Mouse (Mus musculus) limb, embryonic 12.5 days (tissue): Measurements from ENCODE around the gene Rnf214. TPM values are rescaled to one million over a fixed set of nuclear protein-coding genes. Genes with fewer than 3 reads are reported as not detected.
"Not testable (repeated sequence)": the region's sequence is repeated elsewhere in the genome, so short reads cannot be mapped to it uniquely, and the experiment has no call there.

ENCODE experiments used
- ATAC-seq: fragments of 200-750 bp; cut with Nextera tagmentation; 2 replicates; pipeline ENCODE4 v1.8.0; 2017; ENCODE audit warnings: low read depth, moderate TSS enrichment; ENCODE audit not compliant: insufficient number of reproducible peaks, insufficient read depth, low FRiP score, low TSS enrichment
- H3K27ac ChIP-seq: fragments of 300-500 bp; sonication (generic); 2 replicates; pipeline ENCODE4 v1.5.1; 2016; ENCODE audit warnings: mild to moderate bottlenecking, moderate library complexity
- H3K27me3 ChIP-seq: fragments of 300-500 bp; sonication (generic); 2 replicates; pipeline ENCODE4 v1.6.1; 2016; ENCODE audit warnings: mild to moderate bottlenecking, moderate library complexity
- H3K36me3 ChIP-seq: fragments of 300-500 bp; sonication (generic); 2 replicates; pipeline ENCODE4 v1.6.1; 2016; ENCODE audit warnings: mild to moderate bottlenecking, moderate library complexity
- H3K4me1 ChIP-seq: fragments of 300-500 bp; sonication (generic); replicated peaks from 2 replicates; pipeline ENCODE4 v1.6.1; 2016
- H3K4me2 ChIP-seq: fragments of 300-500 bp; sonication (generic); 2 replicates; pipeline ENCODE4 v1.6.1; 2016; ENCODE audit warnings: mild to moderate bottlenecking, moderate library complexity
- H3K4me3 ChIP-seq: fragments of 300-500 bp; sonication (generic); replicated peaks from 2 replicates; pipeline ENCODE4 v1.5.1; 2016; ENCODE audit warnings: mild to moderate bottlenecking
- H3K9ac ChIP-seq: fragments of 300-500 bp; sonication (generic); replicated peaks from 2 replicates; pipeline ENCODE4 v1.6.1; 2016; ENCODE audit warnings: mild to moderate bottlenecking, moderate library complexity
- H3K9me3 ChIP-seq: fragments of 300-500 bp; sonication (generic); 2 replicates; pipeline ENCODE4 v1.6.1; 2016; ENCODE audit warnings: mild to moderate bottlenecking, moderate library complexity
- WGBS: fragments of 180-500 bp; shearing (Covaris S2); methylation state at CpG from one replicate; pipeline ENCODE4 v1.1.7; 2016; 5-methylcytosine and 5-hydroxymethylcytosine counted together
- polyA plus RNA-seq: library from polyadenylated mRNA; unstranded; fragments of >200 nt; fragmentation: Nextera tagmentation; extraction: Ambion mirVana; gene quantifications from 2 replicates; pipeline ENCODE4 v1.2.1, GENCODE M21; 2016

Rnf214 gene
- polyA plus RNA-seq, 1 experiment from 2014 or later, result 57.9 TPM

DNA sequence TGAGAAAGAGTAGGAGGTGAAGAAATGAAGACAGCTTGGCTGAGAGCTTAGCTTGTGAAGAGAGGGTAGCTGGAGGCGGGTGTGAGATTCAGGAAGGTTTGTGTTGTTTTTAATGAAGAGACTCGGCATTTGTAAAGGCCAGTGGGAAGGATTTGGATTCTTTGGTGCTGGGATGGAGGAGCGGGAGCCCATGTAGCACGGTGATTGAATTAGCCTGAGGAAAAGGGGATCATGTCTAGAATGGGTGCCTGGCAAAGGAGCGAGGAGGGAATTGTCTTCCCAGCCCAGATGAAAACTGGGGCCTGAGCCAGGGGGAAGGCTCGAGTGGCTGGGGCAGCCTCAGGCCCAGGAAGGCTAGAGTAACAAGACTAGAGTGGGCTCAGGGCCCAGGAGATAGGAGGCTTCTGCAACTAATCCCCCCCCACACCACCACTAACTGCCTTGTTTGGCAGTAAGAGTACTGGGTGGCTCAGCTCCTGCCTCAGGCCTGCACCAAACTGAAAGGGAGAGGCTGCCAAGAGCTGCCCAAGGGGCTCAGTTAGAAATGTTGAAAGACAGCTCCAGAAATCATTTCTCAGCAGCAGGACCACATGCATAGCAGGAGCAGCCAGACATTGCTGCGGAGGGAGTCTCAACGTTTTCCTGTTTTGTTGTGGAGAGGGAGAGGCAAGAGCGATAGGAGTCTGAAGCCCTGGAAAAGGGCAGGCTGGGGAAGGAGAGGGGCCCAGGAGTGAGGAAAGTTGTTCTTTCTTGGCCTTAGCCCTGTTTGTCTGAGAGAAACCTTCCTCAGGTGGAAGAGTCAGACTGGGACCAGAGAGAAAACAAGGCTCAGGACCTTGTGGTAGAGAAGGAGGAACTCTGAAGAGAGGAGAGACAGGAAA is 56.9 kb downstream of the Rnf214 start:
- peaks cover 19% of the 10 kb centered on the region for H3K36me3 ChIP-seq
- 0 out of 2 replicates have a peak overlapping the region, but pooled peaks have one; percentile 19 for H3K27ac ChIP-seq
- no peak overlapping the region for H3K4me3 ChIP-seq
- no peaks in the 10 kb centered on the region for H3K4me1 ChIP-seq
- no peaks in the 10 kb centered on the region for H3K27me3 ChIP-seq
- no peak overlapping the region for H3K4me2 ChIP-seq
- no peak for ATAC-seq
- H3K9me3 ChIP-seq, result no peaks in the 10 kb centered on the region
- 0 out of 2 replicates have a peak overlapping the region, but pooled peaks have one; percentile 9 for H3K9ac ChIP-seq
- 73% methylated on average over 9 of the region's 9 CpGs for WGBS

DNA sequence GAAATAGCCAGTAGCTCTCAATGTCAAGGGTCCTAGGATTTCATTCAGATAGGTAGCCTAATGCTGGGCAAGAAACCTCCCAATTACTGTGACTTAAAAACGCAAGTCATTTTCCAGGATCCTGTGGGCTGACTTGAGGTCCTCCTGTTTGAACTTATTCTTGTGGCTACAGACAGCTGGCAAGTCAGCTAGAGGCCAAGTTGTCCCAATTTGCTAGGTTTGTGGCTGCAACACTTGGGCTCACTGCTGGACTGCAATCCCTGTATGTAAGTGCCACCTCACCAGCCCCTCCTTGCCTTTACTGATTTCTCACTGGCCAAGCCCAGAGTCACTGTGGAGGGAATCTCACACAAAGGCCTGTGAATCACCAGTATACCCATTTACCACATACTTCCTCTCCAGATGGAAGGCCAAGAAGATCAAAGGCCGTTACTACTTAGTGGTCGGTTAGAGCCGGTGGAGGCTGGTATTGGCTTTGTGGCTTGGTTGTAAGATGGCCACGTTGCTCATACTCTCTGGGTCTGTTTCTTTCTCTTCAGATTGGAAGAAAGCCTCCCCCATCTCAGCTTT is 59.7 kb downstream of the Rnf214 start:
- Histone ChIP-seq H3K36me3 (no peaks in the 10 kb centered on the region), H3K9me3 (no peaks in the 10 kb centered on the region), H3K4me3 (no peak overlapping the region), H3K4me2 (no peak overlapping the region), H3K27ac (no peak overlapping the region), H3K4me1 (no peaks in the 10 kb centered on the region), H3K27me3 (no peaks in the 10 kb centered on the region), H3K9ac (no peak overlapping the region)
- ATAC-seq, result no peak
- WGBS, result 73% methylated on average over 5 of the region's 5 CpGs

DNA sequence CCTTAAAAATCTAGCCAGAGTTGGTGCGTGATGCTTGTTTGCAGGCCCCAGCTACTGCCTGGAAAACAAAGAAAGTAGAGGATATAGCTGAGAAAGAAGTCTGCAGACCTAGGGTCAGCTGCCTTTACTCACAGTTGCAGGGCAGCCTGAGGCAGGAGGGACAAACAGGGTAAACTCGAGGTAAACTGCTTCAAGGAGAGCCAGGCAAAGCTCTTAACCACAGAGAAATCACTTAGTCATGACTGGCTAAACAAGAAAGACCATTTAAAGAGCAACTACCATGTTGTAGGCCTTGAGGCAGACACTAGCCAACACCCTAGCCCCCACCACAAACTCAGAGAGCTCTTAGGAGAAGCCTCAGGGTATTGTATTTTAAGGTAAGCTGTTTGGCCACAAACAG is 60.5 kb downstream of the Rnf214 start:
- not testable (repeated sequence) for H3K4me1 ChIP-seq, H3K4me3 ChIP-seq, H3K36me3 ChIP-seq, H3K9me3 ChIP-seq, H3K27ac ChIP-seq, H3K27me3 ChIP-seq, H3K9ac ChIP-seq, ATAC-seq, H3K4me2 ChIP-seq
- WGBS, result 81% methylated on average over 2 of the region's 2 CpGs

DNA sequence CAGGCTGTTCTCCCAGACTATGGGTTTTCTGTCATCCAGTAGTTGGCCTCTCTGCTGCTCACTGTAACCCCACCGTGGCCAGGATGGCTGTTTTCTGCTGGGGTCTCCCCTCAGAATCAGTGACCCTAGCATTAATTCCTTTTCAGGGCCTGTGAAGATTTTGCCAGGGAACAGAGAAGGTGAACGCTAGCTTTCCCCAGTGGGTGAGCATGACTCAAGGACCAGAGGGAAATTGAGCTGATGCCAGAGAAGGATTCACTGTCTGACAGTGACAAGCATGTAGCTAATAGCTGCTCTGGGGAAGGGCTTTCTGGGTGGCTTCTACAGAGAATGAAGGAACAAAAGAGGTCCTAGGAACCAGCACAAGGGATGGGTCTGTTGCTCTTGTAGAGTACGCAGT is 61.2 kb downstream of the Rnf214 start:
- Histone ChIP-seq H3K27ac (no peak overlapping the region), H3K4me2 (no peak overlapping the region), H3K9me3 (no peaks in the 10 kb centered on the region), H3K4me3 (no peak overlapping the region), H3K9ac (no peak overlapping the region), H3K4me1 (peaks cover 7% of the 10 kb centered on the region), H3K27me3 (no peaks in the 10 kb centered on the region), H3K36me3 (no peaks in the 10 kb centered on the region)
- 88% methylated on average over 3 of the region's 3 CpGs for WGBS
- ATAC-seq, result no peak

DNA sequence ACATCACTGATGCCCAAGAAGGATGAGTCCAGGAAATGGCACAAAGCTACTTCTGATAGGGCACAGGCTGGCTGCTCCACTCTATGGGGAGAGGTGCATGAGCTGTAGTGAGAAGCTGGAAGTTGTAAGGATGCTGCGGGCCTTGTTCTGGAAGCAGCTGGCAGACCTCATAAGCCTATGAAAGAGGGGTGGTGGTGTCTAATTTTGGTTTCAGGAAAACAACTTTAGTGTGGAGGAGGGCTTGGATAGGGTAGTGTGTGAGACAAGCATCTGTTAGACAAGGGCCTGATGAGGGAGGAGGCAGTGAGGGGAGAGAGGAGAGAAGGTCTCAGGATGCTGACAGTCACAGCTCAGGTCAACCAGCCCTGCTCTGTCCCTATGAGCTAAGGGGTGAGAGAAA is 62.9 kb downstream of the Rnf214 start:
- Histone ChIP-seq H3K4me1 (peaks cover 24% of the 10 kb centered on the region), H3K4me3 (no peak overlapping the region), H3K27me3 (no peaks in the 10 kb centered on the region), H3K4me2 (no peak overlapping the region), H3K27ac (no peak overlapping the region), H3K9ac (no peak overlapping the region), H3K9me3 (no peaks in the 10 kb centered on the region), H3K36me3 (no peaks in the 10 kb centered on the region)
- ATAC-seq, result no peak
- 97% methylated on average over 1 of the region's 1 CpGs for WGBS

DNA sequence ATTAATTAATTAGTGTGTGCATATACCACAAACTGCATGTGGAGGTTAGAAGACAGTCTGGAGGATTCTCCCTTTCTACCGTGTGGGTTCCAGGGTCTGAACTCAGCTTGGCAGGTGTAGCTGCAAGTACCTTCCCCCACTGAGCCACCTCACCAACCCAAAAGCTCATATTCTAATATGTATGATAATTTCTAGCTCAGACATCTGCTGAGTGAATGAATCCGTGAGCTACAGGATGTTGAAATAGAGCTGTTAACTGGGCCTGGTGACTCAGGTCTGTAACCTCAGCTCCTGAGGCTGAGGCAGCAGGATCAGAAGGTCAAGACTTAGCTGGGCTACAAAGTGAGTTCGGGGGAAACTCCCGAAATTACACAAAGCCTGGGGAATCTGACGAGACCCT is 63.7 kb downstream of the Rnf214 start:
- no peaks in the 10 kb centered on the region for H3K36me3 ChIP-seq
- no peak overlapping the region for H3K9ac ChIP-seq
- H3K9me3 ChIP-seq, result no peaks in the 10 kb centered on the region
- no peak overlapping the region for H3K4me2 ChIP-seq
- H3K4me1 ChIP-seq, result peaks cover 24% of the 10 kb centered on the region
- H3K27me3 ChIP-seq, result no peaks in the 10 kb centered on the region
- 79% methylated on average over 5 of the region's 5 CpGs for WGBS
- no peak overlapping the region for H3K27ac ChIP-seq
- no peak overlapping the region for H3K4me3 ChIP-seq
- ATAC-seq, result no peak

DNA sequence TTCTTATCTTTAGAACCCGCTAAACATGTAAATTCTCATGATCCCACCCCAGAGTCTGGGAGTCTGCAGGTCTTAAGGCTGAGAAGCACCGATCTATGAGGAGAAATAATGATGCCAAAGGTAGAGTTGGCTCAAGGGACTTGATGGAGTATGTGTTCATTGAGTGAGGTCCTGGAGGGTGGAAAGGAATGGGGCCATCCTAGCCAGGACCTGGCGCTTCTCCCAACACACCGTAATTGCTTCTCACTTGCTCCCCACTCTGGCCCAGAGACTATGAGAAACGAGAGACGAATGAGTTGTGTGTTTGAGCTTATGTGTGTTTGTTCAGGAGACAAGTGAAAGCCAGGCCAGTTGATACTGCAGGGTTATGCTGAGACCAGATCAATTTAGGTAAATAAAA is 65.3 kb downstream of the Rnf214 start:
- Histone ChIP-seq H3K4me3 (no peak overlapping the region), H3K4me2 (no peak overlapping the region), H3K27me3 (no peaks in the 10 kb centered on the region), H3K4me1 (peaks cover 24% of the 10 kb centered on the region), H3K9me3 (no peaks in the 10 kb centered on the region), H3K36me3 (no peaks in the 10 kb centered on the region), H3K27ac (no peak overlapping the region), H3K9ac (no peak overlapping the region)
- ATAC-seq, result no peak
- 88% methylated on average over 6 of the region's 6 CpGs for WGBS

DNA sequence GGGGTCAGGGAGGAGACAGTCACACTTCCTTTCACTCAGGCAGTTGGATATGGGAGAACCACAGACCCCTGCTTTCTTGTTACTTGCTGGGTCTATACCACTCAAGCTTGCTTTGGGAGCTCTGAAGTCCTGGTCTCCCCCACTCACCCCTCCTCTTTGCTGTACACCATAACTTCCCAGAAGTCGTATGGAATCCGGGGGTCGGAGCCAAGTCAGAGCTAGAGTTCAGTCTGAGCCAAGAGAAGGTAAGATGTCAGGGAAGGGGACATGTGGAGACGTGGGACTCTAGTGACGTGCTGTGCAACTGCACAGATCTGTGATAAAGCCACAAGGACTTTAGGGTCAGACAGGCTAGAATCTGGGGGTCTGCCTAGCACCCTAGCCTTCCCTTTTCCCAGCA is 66.4 kb downstream of the Rnf214 start:
- H3K4me3 ChIP-seq, result no peak overlapping the region
- no peaks in the 10 kb centered on the region for H3K36me3 ChIP-seq
- H3K27me3 ChIP-seq, result no peaks in the 10 kb centered on the region
- H3K4me1 ChIP-seq, result peaks cover 24% of the 10 kb centered on the region
- 0 out of 2 replicates have a peak overlapping the region, but pooled peaks have one; percentile 44 for H3K9ac ChIP-seq
- no peak overlapping the region for H3K27ac ChIP-seq
- WGBS, result 78% methylated on average over 5 of the region's 5 CpGs
- H3K9me3 ChIP-seq, result no peaks in the 10 kb centered on the region
- no peak for ATAC-seq
- H3K4me2 ChIP-seq, result peak overlapping the region; percentile 99

DNA sequence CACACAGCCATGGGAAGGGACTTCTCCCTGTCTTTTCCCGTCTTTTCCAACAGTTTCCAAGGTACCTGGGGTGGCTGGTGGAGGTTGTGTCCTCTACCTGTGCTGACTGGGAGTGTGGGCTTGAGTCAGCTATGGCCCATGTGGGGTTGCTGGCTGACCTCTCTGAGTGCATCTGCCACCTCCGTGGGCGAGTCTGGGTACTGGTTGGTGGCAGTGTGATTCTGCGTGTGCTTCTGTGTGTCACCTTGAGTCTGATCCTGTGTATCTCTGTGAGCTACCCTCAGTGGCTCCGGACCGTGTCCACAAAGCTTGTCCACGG is 66.8 kb downstream of the Rnf214 start:
- Histone ChIP-seq H3K4me2 (peak overlapping the region; percentile 99), H3K4me1 (peaks cover 24% of the 10 kb centered on the region), H3K4me3 (peak overlapping the region; percentile 83), H3K27ac (no peak overlapping the region), H3K36me3 (no peaks in the 10 kb centered on the region), H3K9ac (peak overlapping the region; percentile 44; the same call in 1 of the 2 replicates), H3K9me3 (no peaks in the 10 kb centered on the region), H3K27me3 (no peaks in the 10 kb centered on the region)
- no peak for ATAC-seq
- WGBS, result 79% methylated on average over 7 of the region's 7 CpGs

DNA sequence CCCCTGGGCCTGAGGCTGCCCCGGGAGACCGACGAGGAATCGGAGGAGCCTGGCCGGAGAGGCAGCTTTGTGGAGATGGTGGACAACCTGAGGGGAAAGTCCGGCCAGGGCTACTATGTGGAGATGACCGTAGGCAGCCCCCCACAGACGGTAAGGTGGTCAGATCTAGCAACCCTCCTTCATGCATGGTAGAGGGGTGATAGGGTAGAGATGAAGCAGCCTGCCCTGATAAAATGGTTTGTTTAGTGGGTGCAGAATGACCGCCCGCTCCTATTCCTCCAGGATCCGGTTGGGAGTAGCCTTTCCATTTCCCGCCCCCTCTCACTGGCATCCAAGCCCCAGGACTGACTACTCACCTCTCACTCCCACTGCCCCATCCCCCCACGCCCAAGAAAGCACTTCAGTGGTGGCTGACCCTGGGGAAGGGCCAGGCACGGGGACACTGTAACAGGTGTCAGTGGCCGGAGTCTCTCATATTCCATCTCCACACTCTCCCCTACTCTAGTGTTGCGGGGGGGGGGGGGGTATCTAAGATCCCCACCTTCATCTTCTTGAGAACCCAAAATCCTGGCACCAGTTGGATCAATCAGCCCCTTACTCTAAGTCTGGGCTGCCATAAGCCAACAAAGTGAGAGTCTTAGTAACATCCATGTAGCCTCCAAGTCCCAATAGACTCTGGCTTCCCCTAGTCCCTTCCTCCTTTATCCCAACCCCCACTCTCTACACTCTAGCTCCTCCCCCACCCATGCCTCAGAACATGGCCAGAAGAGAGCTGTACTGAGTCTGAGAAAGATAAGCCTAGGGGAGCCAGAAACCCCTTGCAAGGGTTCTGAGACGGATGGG is 67.4 kb downstream of the Rnf214 start:
- peak overlapping the region; percentile 87 for H3K9ac ChIP-seq
- no peaks in the 10 kb centered on the region for H3K36me3 ChIP-seq
- no peaks in the 10 kb centered on the region for H3K9me3 ChIP-seq
- ATAC-seq, result no peak
- 14% methylated on average over 17 of the region's 17 CpGs for WGBS
- H3K4me3 ChIP-seq, result peak overlapping the region; percentile 83
- peaks cover 24% of the 10 kb centered on the region for H3K4me1 ChIP-seq
- H3K4me2 ChIP-seq, result peak overlapping the region; percentile 99
- no peaks in the 10 kb centered on the region for H3K27me3 ChIP-seq
- H3K27ac ChIP-seq, result no peak overlapping the region

DNA sequence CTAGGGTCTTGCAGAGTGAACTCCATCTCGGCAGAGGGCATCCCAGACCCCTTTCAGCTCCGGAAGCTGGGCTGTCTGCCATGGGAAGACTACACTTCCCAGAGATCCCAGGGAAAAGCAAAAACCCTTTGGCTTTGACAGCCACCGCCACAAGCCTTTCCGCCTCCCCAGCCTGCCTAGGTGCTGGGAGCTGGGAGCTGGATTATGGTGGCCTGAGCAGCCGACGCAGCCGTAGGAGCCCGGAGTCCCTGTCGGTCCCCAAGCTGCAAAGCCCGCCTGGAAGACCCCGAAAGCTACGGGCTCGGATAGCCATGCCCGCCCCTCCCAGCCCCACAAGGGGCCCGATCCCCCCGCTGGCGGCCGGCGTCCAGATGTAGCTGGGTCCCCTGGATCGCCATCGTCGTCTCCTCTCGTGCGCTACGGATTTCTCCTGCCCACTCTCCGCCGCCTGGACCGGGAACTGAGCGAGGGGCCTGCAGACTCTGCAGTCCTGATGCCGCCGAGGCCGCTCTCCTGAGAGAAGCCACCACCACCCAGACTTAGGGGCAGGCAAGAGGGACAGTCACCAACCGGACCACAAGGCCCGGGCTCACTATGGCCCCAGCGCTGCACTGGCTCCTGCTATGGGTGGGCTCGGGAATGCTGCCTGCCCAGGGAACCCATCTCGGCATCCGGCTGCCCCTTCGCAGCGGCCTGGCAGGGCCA is 68.1 kb downstream of the Rnf214 start, which contains the start of gene Bace1:
Gene Bace1 (plus strand): TSS at position 147 of the 705 bp plus-strand sequence.
- Histone ChIP-seq H3K27me3 (no peaks in the 10 kb centered on the region), H3K4me1 (peaks cover 24% of the 10 kb centered on the region), H3K36me3 (no peaks in the 10 kb centered on the region), H3K4me3 (peak within 1 kb of the TSS; percentile 83), H3K9ac (peak within 1 kb of the TSS; percentile 87), H3K27ac (peak within 1 kb of the TSS; percentile 45; the same call in 1 of the 2 replicates), H3K4me2 (peak within 1 kb of the TSS; percentile 99), H3K9me3 (no peaks in the 10 kb centered on the region)
- WGBS, result under 1% methylated on average over 37 of the region's 40 CpGs
- peak; percentile 58 for ATAC-seq
